Mouse (Mus musculus) brain, embryonic 14.5 days (tissue): ENCODE measurements around the gene Eid1.

Experiments
- CTCF ChIP-seq: fragments of 200-500 bp; IDR thresholded peaks from 2 replicates; pipeline ENCODE4 v1.5.1; 2012; ENCODE audit warnings: inconsistent platforms, mild to moderate bottlenecking, moderate library complexity, borderline replicate concordance; ENCODE audit not compliant: insufficient read depth, insufficient read length; ENCODE audit errors: extremely low read depth
- POLR2A ChIP-seq: fragments of 200-500 bp; IDR thresholded peaks from 2 replicates; pipeline ENCODE4 v1.6.1; 2012; ENCODE audit warnings: mild to moderate bottlenecking, inconsistent platforms, borderline replicate concordance; ENCODE audit not compliant: poor library complexity, insufficient read depth, insufficient read length, severe bottlenecking; ENCODE audit errors: extremely low read depth

DNA sequence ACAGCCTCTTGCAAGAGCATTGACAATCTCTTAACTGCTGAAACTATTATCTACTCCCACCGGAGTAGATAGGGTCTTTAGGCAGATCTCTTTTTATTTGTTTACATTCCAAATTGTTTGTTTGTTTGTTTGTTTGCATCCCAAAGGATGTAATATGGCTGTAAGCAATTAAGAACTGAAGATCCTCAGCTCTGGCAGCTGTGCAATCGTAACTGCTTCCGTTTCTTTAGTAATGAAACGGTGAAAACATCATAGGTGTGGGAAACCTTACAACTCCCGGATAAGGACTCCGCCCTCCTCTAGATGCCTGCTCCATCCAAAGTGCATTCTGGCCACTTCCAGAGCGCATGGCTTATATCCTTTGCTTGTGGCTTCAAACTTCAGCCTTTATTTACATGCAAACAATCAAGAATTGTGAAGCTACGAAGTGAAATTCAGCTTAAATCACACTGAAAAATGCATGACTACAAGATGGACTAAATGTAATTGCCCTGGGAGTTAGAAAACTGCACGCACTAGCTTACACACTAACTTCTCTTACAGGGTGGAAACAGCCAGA, 48.7 kb upstream of the Eid1 start:
- TF ChIP-seq CTCF, result no peak
- no peak for TF ChIP-seq POLR2A
